Mouse (Mus musculus) 3134 (cell line): ENCODE measurements around the gene Bckdha.

Experiments
- DNase-seq: peaks from one replicate; pipeline ENCODE4 v3.0.0-alpha.2; 2011; ENCODE audit warnings: low spot score; ENCODE audit not compliant: insufficient read length; ENCODE audit errors: extremely low read depth

Bckdha gene

GRCm38 (mm10) chr7:25617376-25618160 lies 41.2 kb downstream of the Bckdha start:
- no peak for DNase-seq

GRCm38 (mm10) chr7:25615706-25616011 lies 43.1 kb downstream of the Bckdha start, which contains the start of gene Erich4:
TSS of gene Erich4 (minus strand) at chr7:25615892.
- DNase-seq: no peak

- DNase-seq: no peak
These were observed 43.7 kb downstream of the Bckdha start for GRCm38 (mm10) chr7:25614831-25615705.

GRCm38 (mm10) chr7:25614086-25614485 lies 44.7 kb downstream of the Bckdha start:
- DNase-seq: no peak

- DNase-seq: no peak
These were observed 47.3 kb downstream of the Bckdha start for GRCm38 (mm10) chr7:25611501-25611900.

- DNase-seq: no peak
These were observed 48.7 kb downstream of the Bckdha start for GRCm38 (mm10) chr7:25610056-25610455.

GRCm38 (mm10) chr7:25607196-25607595 lies 51.6 kb downstream of the Bckdha start:
- DNase-seq: no peak

GRCm38 (mm10) chr7:25606625-25607063 lies 52.1 kb downstream of the Bckdha start:
- DNase-seq: no peak

GRCm38 (mm10) chr7:25601346-25601745 lies 57.4 kb downstream of the Bckdha start:
- no peak for DNase-seq

- no peak for DNase-seq
These were observed 58.1 kb downstream of the Bckdha start for GRCm38 (mm10) chr7:25600666-25601065.

- no peak for DNase-seq
These were observed 59.1 kb downstream of the Bckdha start for GRCm38 (mm10) chr7:25599663-25600062.

- no peak for DNase-seq
These were observed 64.9 kb downstream of the Bckdha start for GRCm38 (mm10) chr7:25593859-25594258.

GRCm38 (mm10) chr7:25591226-25591625 lies 67.6 kb downstream of the Bckdha start:
- no peak for DNase-seq

GRCm38 (mm10) chr7:25585351-25586204 lies 73.2 kb downstream of the Bckdha start:
- DNase-seq: no peak

- no peak for DNase-seq
These were observed 74.1 kb downstream of the Bckdha start for GRCm38 (mm10) chr7:25584651-25585050.

GRCm38 (mm10) chr7:25582301-25582810 lies 76.4 kb downstream of the Bckdha start:
- no peak for DNase-seq
